Mouse (Mus musculus): ENCODE data around the gene Add1. TPM values are rescaled to one million over a fixed set of nuclear protein-coding genes. Genes with fewer than 3 reads are reported as not detected.
A peak's percentile ranks its signal among the peaks of the same experiment; 100 is the strongest.

Add1 gene
- polyA plus RNA-seq, 1 experiment from 2014 or later: 217 TPM

DNA sequence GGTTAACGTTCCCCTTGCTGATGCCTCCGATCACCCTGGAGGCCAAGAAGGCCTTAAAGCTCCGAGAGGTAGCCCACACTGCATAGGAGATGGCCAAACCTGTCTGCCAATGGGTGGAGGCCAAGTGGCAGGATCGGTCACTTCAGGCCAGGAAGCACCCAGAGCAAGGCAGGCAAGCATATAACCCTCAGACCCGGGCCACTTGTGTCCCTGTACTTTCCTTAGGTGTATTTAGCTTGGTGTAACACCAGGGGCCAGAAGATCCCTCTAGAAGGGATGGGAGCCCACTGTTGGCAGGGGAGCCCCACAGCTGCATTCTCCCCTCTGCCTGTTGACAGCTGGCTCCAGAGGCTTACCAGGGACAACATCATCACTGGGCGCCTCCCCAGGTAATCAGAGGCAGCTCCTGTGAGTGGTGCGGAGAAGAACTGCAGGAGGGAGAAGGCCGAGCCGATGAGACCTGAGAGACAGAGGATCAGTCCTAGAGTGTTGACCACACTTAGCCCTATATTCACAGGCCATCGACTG, 62.3 kb downstream of the Add1 start:
- WGBS: 61% methylated on average over 10 of the region's 10 CpGs
- H3K36me3 ChIP-seq (ENCODE audit: insufficient read depth, low read length): peaks cover 59% of the 10 kb centered on the region
- no peaks in the 10 kb centered on the region for H3K27me3 ChIP-seq (ENCODE audit: insufficient read depth, low read length)
- H3K4me1 ChIP-seq (ENCODE audit: insufficient read depth, low read length): peaks cover 11% of the 10 kb centered on the region
- peak overlapping the region; percentile 79 for H3K9ac ChIP-seq (replicated peaks; ENCODE audit: low read length)
- peak overlapping the region; percentile 91 for H3K4me2 ChIP-seq (replicated peaks; ENCODE audit: low read depth, low read length)
- H3K27ac ChIP-seq (ENCODE audit: low read length): no peak overlapping the region
- ATAC-seq (ENCODE audit: low FRiP score, low TSS enrichment): no peak
- no peaks in the 10 kb centered on the region for H3K9me3 ChIP-seq (ENCODE audit: low read length)
- peak overlapping the region; percentile 66 for H3K4me3 ChIP-seq (ENCODE audit: low read length)

GRCm38 (mm10) chr5:34636481-34637287, 63.2 kb downstream of the Add1 start, which contains the start of gene Mfsd10:
Gene Mfsd10, minus strand, starts transcription at chr5:34637212.
- Histone ChIP-seq H3K27me3 (ENCODE audit: insufficient read depth, low read length) (no peaks in the 10 kb centered on the region), H3K4me1 (ENCODE audit: insufficient read depth, low read length) (peaks cover 11% of the 10 kb centered on the region), H3K36me3 (ENCODE audit: insufficient read depth, low read length) (peaks cover 55% of the 10 kb centered on the region), H3K4me2 (replicated peaks; ENCODE audit: low read depth, low read length) (peak within 1 kb of the TSS; percentile 91), H3K4me3 (ENCODE audit: low read length) (peak within 1 kb of the TSS; percentile 66), H3K9me3 (ENCODE audit: low read length) (no peaks in the 10 kb centered on the region), H3K27ac (ENCODE audit: low read length) (peak within 1 kb of the TSS; percentile 88), H3K9ac (replicated peaks; ENCODE audit: low read length) (peak within 1 kb of the TSS; percentile 79)
- under 1% methylated on average over 48 of the region's 48 CpGs for WGBS
- peak; percentile 89 for ATAC-seq (ENCODE audit: low FRiP score, low TSS enrichment)

DNA sequence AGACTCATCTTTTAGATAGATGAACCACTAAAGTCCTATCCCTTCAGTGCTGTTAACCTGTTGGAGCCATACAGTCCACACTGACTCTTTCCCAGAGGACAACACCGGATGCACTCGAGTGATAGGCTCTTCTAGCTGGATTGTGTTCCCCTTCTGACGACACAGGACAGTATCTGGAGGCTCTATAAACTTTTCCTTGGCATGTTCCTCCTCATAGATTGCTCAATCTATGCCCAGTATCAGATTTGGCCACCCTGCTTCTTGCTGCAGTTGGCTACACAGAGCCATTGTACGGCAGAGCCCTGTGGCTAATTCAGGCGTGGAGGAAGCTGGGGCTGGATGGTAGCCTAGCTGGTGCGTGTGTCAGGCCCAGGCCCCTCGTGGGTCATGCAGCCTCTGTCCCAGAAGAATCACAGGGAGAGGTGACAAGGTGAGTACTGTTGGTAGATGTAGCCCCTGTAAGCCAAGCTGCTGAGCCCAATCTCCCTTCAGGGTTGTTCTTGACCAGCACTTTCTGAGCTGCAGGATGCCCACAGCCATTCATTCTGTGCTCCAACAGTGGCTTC, 64.2 kb downstream of the Add1 start:
- peak overlapping the region; percentile 91 for H3K4me2 ChIP-seq (replicated peaks; ENCODE audit: low read depth, low read length)
- 0 out of 2 replicates have a peak overlapping the region, but pooled peaks have one; percentile 88 for H3K27ac ChIP-seq (ENCODE audit: low read length)
- peak overlapping the region; percentile 79 for H3K9ac ChIP-seq (replicated peaks; ENCODE audit: low read length)
- H3K4me1 ChIP-seq (ENCODE audit: insufficient read depth, low read length): peaks cover 11% of the 10 kb centered on the region
- no peaks in the 10 kb centered on the region for H3K9me3 ChIP-seq (ENCODE audit: low read length)
- no peaks in the 10 kb centered on the region for H3K27me3 ChIP-seq (ENCODE audit: insufficient read depth, low read length)
- H3K4me3 ChIP-seq (ENCODE audit: low read length): no peak overlapping the region
- no peak for ATAC-seq (ENCODE audit: low FRiP score, low TSS enrichment)
- peaks cover 49% of the 10 kb centered on the region for H3K36me3 ChIP-seq (ENCODE audit: insufficient read depth, low read length)
- WGBS: 78% methylated on average over 7 of the region's 7 CpGs

- no peak for ATAC-seq (ENCODE audit: low FRiP score, low TSS enrichment)
- Histone ChIP-seq H3K4me2 (replicated peaks; ENCODE audit: low read depth, low read length) (no peak overlapping the region), H3K9ac (replicated peaks; ENCODE audit: low read length) (no peak overlapping the region), H3K27me3 (ENCODE audit: insufficient read depth, low read length) (no peaks in the 10 kb centered on the region), H3K4me3 (ENCODE audit: low read length) (no peak overlapping the region), H3K36me3 (ENCODE audit: insufficient read depth, low read length) (peaks cover 59% of the 10 kb centered on the region), H3K27ac (ENCODE audit: low read length) (no peak overlapping the region), H3K9me3 (ENCODE audit: low read length) (no peaks in the 10 kb centered on the region), H3K4me1 (ENCODE audit: insufficient read depth, low read length) (0 out of 2 replicates have a peak, but pooled peaks cover 4% of the 10 kb centered on the region)
- 88% methylated on average over 3 of the region's 3 CpGs for WGBS
Measured at GRCm38 (mm10) chr5:34641991-34642390, 68.5 kb downstream of the Add1 start.

GRCm38 (mm10) chr5:34642932-34643331, 69.5 kb downstream of the Add1 start:
- H3K4me2 ChIP-seq (replicated peaks; ENCODE audit: low read depth, low read length): no peak overlapping the region
- no peak overlapping the region for H3K9ac ChIP-seq (replicated peaks; ENCODE audit: low read length)
- WGBS: 82% methylated on average over 5 of the region's 5 CpGs
- H3K27me3 ChIP-seq (ENCODE audit: insufficient read depth, low read length): no peaks in the 10 kb centered on the region
- H3K4me3 ChIP-seq (ENCODE audit: low read length): no peak overlapping the region
- H3K36me3 ChIP-seq (ENCODE audit: insufficient read depth, low read length): peaks cover 68% of the 10 kb centered on the region
- no peaks in the 10 kb centered on the region for H3K4me1 ChIP-seq (ENCODE audit: insufficient read depth, low read length)
- H3K27ac ChIP-seq (ENCODE audit: low read length): no peak overlapping the region
- no peaks in the 10 kb centered on the region for H3K9me3 ChIP-seq (ENCODE audit: low read length)
- peak; percentile 80; the same call in 1 of the 2 replicates for ATAC-seq (ENCODE audit: low FRiP score, low TSS enrichment)

GRCm38 (mm10) chr5:34647581-34647980, 74.1 kb downstream of the Add1 start:
- Histone ChIP-seq H3K9ac (replicated peaks; ENCODE audit: low read length) (no peak overlapping the region), H3K4me1 (ENCODE audit: insufficient read depth, low read length) (no peaks in the 10 kb centered on the region), H3K4me2 (replicated peaks; ENCODE audit: low read depth, low read length) (no peak overlapping the region), H3K27me3 (ENCODE audit: insufficient read depth, low read length) (no peaks in the 10 kb centered on the region), H3K36me3 (ENCODE audit: insufficient read depth, low read length) (peaks cover 73% of the 10 kb centered on the region), H3K4me3 (ENCODE audit: low read length) (no peak overlapping the region), H3K27ac (ENCODE audit: low read length) (no peak overlapping the region), H3K9me3 (ENCODE audit: low read length) (no peaks in the 10 kb centered on the region)
- ATAC-seq (ENCODE audit: low FRiP score, low TSS enrichment): no peak
- WGBS: 54% methylated on average over 4 of the region's 4 CpGs

DNA sequence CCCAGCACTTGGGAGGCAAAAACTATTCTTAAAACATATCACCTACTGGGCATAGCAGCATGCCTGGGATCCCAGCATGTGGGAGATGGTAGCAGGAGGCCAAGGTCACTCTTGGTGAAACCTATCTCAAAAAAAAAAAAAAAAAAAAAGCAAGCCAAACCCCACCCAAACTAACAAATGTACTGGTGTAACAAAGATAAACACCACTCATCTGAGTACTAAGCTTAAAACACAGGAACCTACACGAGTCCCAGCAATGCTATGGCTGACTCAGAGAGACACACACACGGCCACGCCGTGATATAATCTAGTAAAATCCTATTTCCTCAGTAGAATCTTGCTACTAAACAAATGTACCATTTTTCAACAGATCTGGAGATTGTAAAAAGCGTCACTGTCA, 79.5 kb downstream of the Add1 start:
- peaks cover 81% of the 10 kb centered on the region for H3K36me3 ChIP-seq (ENCODE audit: insufficient read depth, low read length)
- 93% methylated on average over 5 of the region's 5 CpGs for WGBS
- H3K27ac ChIP-seq (ENCODE audit: low read length): no peak overlapping the region
- H3K9me3 ChIP-seq (ENCODE audit: low read length): no peaks in the 10 kb centered on the region
- H3K27me3 ChIP-seq (ENCODE audit: insufficient read depth, low read length): no peaks in the 10 kb centered on the region
- no peak overlapping the region for H3K4me2 ChIP-seq (replicated peaks; ENCODE audit: low read depth, low read length)
- no peak overlapping the region for H3K4me3 ChIP-seq (ENCODE audit: low read length)
- no peaks in the 10 kb centered on the region for H3K4me1 ChIP-seq (ENCODE audit: insufficient read depth, low read length)
- H3K9ac ChIP-seq (replicated peaks; ENCODE audit: low read length): no peak overlapping the region
- no peak for ATAC-seq (ENCODE audit: low FRiP score, low TSS enrichment)

DNA sequence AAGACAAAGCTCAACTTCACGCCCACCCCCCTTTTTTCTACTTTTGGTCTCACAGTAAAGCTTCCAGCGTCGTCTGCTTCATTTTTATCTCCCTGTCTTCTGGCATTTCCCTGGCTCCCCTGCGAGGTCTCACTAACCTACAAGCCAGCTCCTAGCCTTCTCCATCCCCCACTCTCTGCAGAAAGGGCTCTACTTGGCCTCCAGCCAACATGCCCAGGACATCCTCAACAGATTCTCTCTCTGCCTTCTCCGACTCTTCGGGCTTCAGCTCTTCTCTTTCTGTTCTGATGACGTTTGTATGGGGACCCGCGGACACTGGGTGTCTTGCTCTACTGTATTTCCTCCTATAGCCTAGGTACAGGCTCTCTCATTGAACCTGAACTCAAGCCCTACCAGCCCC, 81.4 kb downstream of the Add1 start:
- Histone ChIP-seq H3K27ac (ENCODE audit: low read length) (no peak overlapping the region), H3K4me1 (ENCODE audit: insufficient read depth, low read length) (peaks cover 7% of the 10 kb centered on the region), H3K4me3 (ENCODE audit: low read length) (no peak overlapping the region), H3K27me3 (ENCODE audit: insufficient read depth, low read length) (no peaks in the 10 kb centered on the region), H3K9me3 (ENCODE audit: low read length) (no peaks in the 10 kb centered on the region), H3K4me2 (replicated peaks; ENCODE audit: low read depth, low read length) (no peak overlapping the region), H3K9ac (replicated peaks; ENCODE audit: low read length) (no peak overlapping the region), H3K36me3 (ENCODE audit: insufficient read depth, low read length) (peaks cover 65% of the 10 kb centered on the region)
- 89% methylated on average over 9 of the region's 9 CpGs for WGBS
- no peak for ATAC-seq (ENCODE audit: low FRiP score, low TSS enrichment)

DNA sequence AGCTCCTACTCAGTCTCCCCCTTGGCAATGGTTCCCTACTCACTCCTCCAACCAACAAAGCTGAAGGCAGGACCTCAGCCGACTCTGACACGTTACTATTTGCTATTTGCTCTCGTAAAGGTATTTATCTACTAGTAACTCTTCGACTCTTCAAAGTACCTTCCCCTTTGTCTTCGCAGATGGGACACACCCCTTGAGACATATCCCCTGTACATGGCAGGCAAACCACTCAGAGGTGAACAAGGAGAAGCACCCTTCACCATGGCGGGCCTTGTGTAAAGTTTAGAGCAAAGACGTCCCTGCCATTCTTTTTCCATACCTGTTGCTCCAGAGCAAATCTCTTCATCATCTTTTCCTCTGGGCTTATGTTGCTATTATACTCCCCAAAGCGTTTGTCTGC, 84.1 kb downstream of the Add1 start:
- Histone ChIP-seq H3K9me3 (ENCODE audit: low read length) (no peaks in the 10 kb centered on the region), H3K4me3 (ENCODE audit: low read length) (no peak overlapping the region), H3K4me2 (replicated peaks; ENCODE audit: low read depth, low read length) (no peak overlapping the region), H3K27me3 (ENCODE audit: insufficient read depth, low read length) (no peaks in the 10 kb centered on the region), H3K27ac (ENCODE audit: low read length) (no peak overlapping the region), H3K36me3 (ENCODE audit: insufficient read depth, low read length) (peaks cover 42% of the 10 kb centered on the region), H3K9ac (replicated peaks; ENCODE audit: low read length) (no peak overlapping the region), H3K4me1 (ENCODE audit: insufficient read depth, low read length) (peaks cover 9% of the 10 kb centered on the region)
- ATAC-seq (ENCODE audit: low FRiP score, low TSS enrichment): no peak
- WGBS: 94% methylated on average over 8 of the region's 8 CpGs
